Mouse (Mus musculus) ES-Bruce4 (cell line): ENCODE results near the gene Map2k5.

Experiments
- EP300 ChIP-seq: IDR thresholded peaks from 2 replicates; pipeline ENCODE4 v1.6.1; 2011; ENCODE audit warnings: low read depth, low read length; ENCODE audit not compliant: insufficient read depth
- POLR2A ChIP-seq: IDR thresholded peaks from one replicate; pipeline ENCODE4 v1.8.1; 2011; ENCODE audit warnings: low read length; ENCODE audit not compliant: insufficient read depth

DNA sequence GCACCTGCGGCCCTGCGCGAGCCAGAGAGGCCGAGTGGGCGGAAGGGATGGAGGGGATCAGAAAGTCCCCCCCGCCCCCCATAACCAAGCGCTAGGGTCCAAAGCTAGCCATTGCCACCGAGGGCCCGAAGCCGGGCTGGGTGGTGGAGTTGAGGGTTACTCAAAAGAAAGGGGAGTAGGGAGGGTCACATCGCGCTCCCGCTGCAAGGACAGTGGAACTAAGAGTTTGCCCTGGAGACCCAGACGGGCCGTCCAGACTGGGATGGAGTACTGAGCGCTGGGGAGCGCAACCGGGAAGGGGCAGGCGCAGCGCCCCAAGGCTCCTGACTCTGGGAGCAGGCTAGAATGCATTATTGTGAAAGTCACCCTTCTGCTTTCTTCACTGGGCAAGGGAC is 228.3 kb downstream of the Map2k5 start:
- TF ChIP-seq POLR2A, result no peak
- TF ChIP-seq EP300, result no peak
